Mouse (Mus musculus): ENCODE results near the gene Frem2. TPM values are rescaled to one million over a fixed set of nuclear protein-coding genes. Genes with fewer than 3 reads are reported as not detected.
A peak's percentile ranks its signal among the peaks of the same experiment; 100 is the strongest.

Frem2 gene
- total and polyA plus RNA-seq, 2 experiments from 2014 or later, result 1.5 to 7.9 TPM

GRCm38 (mm10) chr3:53559056-53559455 lies 98.1 kb downstream of the Frem2 start:
- no peak overlapping the region for H3K4me2 ChIP-seq (ENCODE audit: low read depth)
- no peak overlapping the region for H3K4me3 ChIP-seq (ENCODE audit: low read depth, low read length)
- no peak for TF ChIP-seq CTCF (IDR thresholded peaks at IDR 0.05; ENCODE audit: low read depth)
- H3K4me1 ChIP-seq (ENCODE audit: insufficient read depth), result peaks cover 2% of the 10 kb centered on the region
- no peak for DNase-seq
- 49% methylated on average over 6 of the region's 6 CpGs for WGBS
- no peak overlapping the region for H3K9ac ChIP-seq
- no peaks in the 10 kb centered on the region for H3K27me3 ChIP-seq (ENCODE audit: insufficient read depth, low read length)
- no peaks in the 10 kb centered on the region for H3K9me3 ChIP-seq (ENCODE audit: low read length)
- no peak overlapping the region for H3K27ac ChIP-seq (ENCODE audit: low read depth, low read length)
- ATAC-seq, result no peak
- H3K36me3 ChIP-seq (ENCODE audit: insufficient read depth), result no peaks in the 10 kb centered on the region

- H3K9ac ChIP-seq, result no peak overlapping the region
- no peaks in the 10 kb centered on the region for H3K4me1 ChIP-seq (ENCODE audit: insufficient read depth)
- H3K27me3 ChIP-seq (ENCODE audit: insufficient read depth, low read length), result no peaks in the 10 kb centered on the region
- no peak for TF ChIP-seq CTCF (IDR thresholded peaks at IDR 0.05; ENCODE audit: low read depth)
- H3K4me3 ChIP-seq (ENCODE audit: low read depth, low read length), result no peak overlapping the region
- ATAC-seq (no peak), DNase-seq (no peak)
- no peaks in the 10 kb centered on the region for H3K9me3 ChIP-seq (ENCODE audit: low read length)
- H3K4me2 ChIP-seq (ENCODE audit: low read depth), result no peak overlapping the region
- H3K27ac ChIP-seq (ENCODE audit: low read depth, low read length), result no peak overlapping the region
- no peaks in the 10 kb centered on the region for H3K36me3 ChIP-seq (ENCODE audit: insufficient read depth)
- 52% methylated on average over 9 of the region's 9 CpGs for WGBS
Measured at GRCm38 (mm10) chr3:53558230-53558629, 98.9 kb downstream of the Frem2 start.

- H3K27ac ChIP-seq (ENCODE audit: low read depth, low read length), result no peak overlapping the region
- no peaks in the 10 kb centered on the region for H3K4me1 ChIP-seq (ENCODE audit: insufficient read depth)
- no peak overlapping the region for H3K9ac ChIP-seq
- no peak overlapping the region for H3K4me3 ChIP-seq (ENCODE audit: low read depth, low read length)
- peak; percentile 43 for ATAC-seq
- no peaks in the 10 kb centered on the region for H3K27me3 ChIP-seq (ENCODE audit: insufficient read depth, low read length)
- no peaks in the 10 kb centered on the region for H3K36me3 ChIP-seq (ENCODE audit: insufficient read depth)
- no peaks in the 10 kb centered on the region for H3K9me3 ChIP-seq (ENCODE audit: low read length)
- H3K4me2 ChIP-seq (ENCODE audit: low read depth), result no peak overlapping the region
- WGBS, result 56% methylated on average over 16 of the region's 16 CpGs
- DNase-seq, result no peak
- TF ChIP-seq CTCF (IDR thresholded peaks at IDR 0.05; ENCODE audit: low read depth), result no peak
Measured at GRCm38 (mm10) chr3:53557388-53558214, 99.6 kb downstream of the Frem2 start.

GRCm38 (mm10) chr3:53555031-53555952 lies 101.9 kb downstream of the Frem2 start:
- Histone ChIP-seq H3K36me3 (ENCODE audit: insufficient read depth) (no peaks in the 10 kb centered on the region), H3K4me2 (ENCODE audit: low read depth) (no peak overlapping the region), H3K9me3 (ENCODE audit: low read length) (no peaks in the 10 kb centered on the region), H3K27ac (ENCODE audit: low read depth, low read length) (no peak overlapping the region), H3K9ac (no peak overlapping the region), H3K4me3 (ENCODE audit: low read depth, low read length) (no peak overlapping the region), H3K4me1 (ENCODE audit: insufficient read depth) (no peaks in the 10 kb centered on the region), H3K27me3 (ENCODE audit: insufficient read depth, low read length) (no peaks in the 10 kb centered on the region)
- 40% methylated on average over 10 of the region's 10 CpGs for WGBS
- TF ChIP-seq CTCF (IDR thresholded peaks at IDR 0.05; ENCODE audit: low read depth), result no peak
- no peak for ATAC-seq
- no peak for DNase-seq

- Histone ChIP-seq H3K27me3 (ENCODE audit: insufficient read depth, low read length) (no peaks in the 10 kb centered on the region), H3K9me3 (ENCODE audit: low read length) (no peaks in the 10 kb centered on the region), H3K4me3 (ENCODE audit: low read depth, low read length) (no peak overlapping the region), H3K27ac (ENCODE audit: low read depth, low read length) (no peak overlapping the region), H3K9ac (no peak overlapping the region), H3K4me2 (ENCODE audit: low read depth) (no peak overlapping the region), H3K4me1 (ENCODE audit: insufficient read depth) (no peaks in the 10 kb centered on the region), H3K36me3 (ENCODE audit: insufficient read depth) (no peaks in the 10 kb centered on the region)
- DNase-seq (no peak), ATAC-seq (no peak)
- TF ChIP-seq CTCF (IDR thresholded peaks at IDR 0.05; ENCODE audit: low read depth), result no peak
- 89% methylated on average over 7 of the region's 7 CpGs for WGBS
Measured at GRCm38 (mm10) chr3:53552691-53553090, 104.5 kb downstream of the Frem2 start.

- no peak overlapping the region for H3K9ac ChIP-seq
- DNase-seq, result no peak
- no peaks in the 10 kb centered on the region for H3K4me1 ChIP-seq (ENCODE audit: insufficient read depth)
- no peaks in the 10 kb centered on the region for H3K9me3 ChIP-seq (ENCODE audit: low read length)
- H3K36me3 ChIP-seq (ENCODE audit: insufficient read depth), result no peaks in the 10 kb centered on the region; the same call in 1 of the 2 replicates
- TF ChIP-seq CTCF (IDR thresholded peaks at IDR 0.05; ENCODE audit: low read depth), result no peak
- H3K4me2 ChIP-seq (ENCODE audit: low read depth), result no peak overlapping the region
- no peak for ATAC-seq
- WGBS, result 87% methylated on average over 6 of the region's 6 CpGs
- H3K27me3 ChIP-seq (ENCODE audit: insufficient read depth, low read length), result no peaks in the 10 kb centered on the region
- no peak overlapping the region for H3K4me3 ChIP-seq (ENCODE audit: low read depth, low read length)
- no peak overlapping the region for H3K27ac ChIP-seq (ENCODE audit: low read depth, low read length)
Measured at GRCm38 (mm10) chr3:53532091-53532490, 125.1 kb downstream of the Frem2 start.

GRCm38 (mm10) chr3:53530305-53530704 lies 126.8 kb downstream of the Frem2 start:
- H3K9me3 ChIP-seq (ENCODE audit: low read length), result no peaks in the 10 kb centered on the region
- DNase-seq, result no peak
- H3K4me2 ChIP-seq (ENCODE audit: low read depth), result no peak overlapping the region
- TF ChIP-seq CTCF (IDR thresholded peaks at IDR 0.05; ENCODE audit: low read depth), result no peak
- H3K4me1 ChIP-seq (ENCODE audit: insufficient read depth), result no peaks in the 10 kb centered on the region
- H3K9ac ChIP-seq, result no peak overlapping the region
- no peaks in the 10 kb centered on the region for H3K36me3 ChIP-seq (ENCODE audit: insufficient read depth)
- H3K4me3 ChIP-seq (ENCODE audit: low read depth, low read length), result no peak overlapping the region
- 83% methylated on average over 6 of the region's 6 CpGs for WGBS
- no peak overlapping the region for H3K27ac ChIP-seq (ENCODE audit: low read depth, low read length)
- no peak for ATAC-seq
- no peaks in the 10 kb centered on the region for H3K27me3 ChIP-seq (ENCODE audit: insufficient read depth, low read length)
